Mouse (Mus musculus) kidney, adult 2 months (tissue): ENCODE measurements at regions not wholly inside any gene's neighbourhood (a gene's known extent, or its start where the extent isn't known, plus 50 kb on each side); places are given as distances from the start of the nearest gene placed in this dataset.

ENCODE experiments used
- DNase-seq: peaks from one replicate; pipeline ENCODE4 v3.0.0; 2021
- H3K27ac ChIP-seq: fragments of 200-500 bp; 2 replicates; pipeline ENCODE4 v1.5.1; 2012; ENCODE audit warnings: low read depth, low read length, control low read depth, inconsistent platforms; ENCODE audit not compliant: insufficient read depth
- H3K27me3 ChIP-seq: fragments of 200-500 bp; replicated peaks from 2 replicates; pipeline ENCODE4 v1.6.1; 2012; ENCODE audit warnings: mild to moderate bottlenecking, moderate library complexity, low read length, inconsistent platforms; ENCODE audit not compliant: control insufficient read depth, insufficient read depth
- H3K36me3 ChIP-seq: fragments of 200-500 bp; 2 replicates; pipeline ENCODE4 v1.6.1; 2012; ENCODE audit warnings: mild to moderate bottlenecking, moderate library complexity, low read length, inconsistent platforms; ENCODE audit not compliant: control insufficient read depth, insufficient read depth
- H3K4me1 ChIP-seq: fragments of 200-500 bp; 2 replicates; pipeline ENCODE4 v1.6.1; 2011; ENCODE audit warnings: low read length; ENCODE audit not compliant: control insufficient read depth, insufficient read depth
- H3K4me3 ChIP-seq: fragments of 200-500 bp; 2 replicates; pipeline ENCODE4 v1.5.1; 2011; ENCODE audit warnings: mild to moderate bottlenecking, low read depth, low read length, control low read depth; ENCODE audit not compliant: insufficient read depth
- CTCF ChIP-seq: fragments of 200-500 bp; conservative IDR thresholded peaks from 2 replicates; pipeline ENCODE4 v1.5.1; 2011; ENCODE audit warnings: low read depth, mild to moderate bottlenecking, control low read depth, low read length, moderate library complexity, mixed read lengths; ENCODE audit not compliant: insufficient read depth, insufficient read length
- POLR2A ChIP-seq: fragments of 200-500 bp; IDR thresholded peaks from one replicate; pipeline ENCODE4 v1.6.1; 2011; ENCODE audit warnings: low read depth, low read length, control low read depth
- WGBS: fragments of 180-500 bp; shearing (Covaris S2); methylation state at CpG from one replicate; pipeline ENCODE4 v1.1.7; 2018; 5-methylcytosine and 5-hydroxymethylcytosine counted together

- WGBS, result 90% methylated on average over 4 of the region's 4 CpGs
- TF ChIP-seq POLR2A, result no peak
Observed at GRCm38 (mm10) chr2:3922739-3923138, 94.8 kb upstream of the Frmd4a start.

GRCm38 (mm10) chr2:3924696-3925095 is 92.8 kb upstream of the Frmd4a start:
- TF ChIP-seq POLR2A (no peak), CTCF (no peak)
- H3K36me3 ChIP-seq, result no peaks in the 10 kb centered on the region
- WGBS, result 77% methylated on average over 6 of the region's 6 CpGs
- H3K4me3 ChIP-seq, result no peak overlapping the region
- no peaks in the 10 kb centered on the region for H3K4me1 ChIP-seq
- no peak for DNase-seq
- no peak overlapping the region for H3K27ac ChIP-seq
- H3K27me3 ChIP-seq, result no peaks in the 10 kb centered on the region

More at GRCm38 (mm10) chr2:3922739-3923138, 94.8 kb upstream of the Frmd4a start:
- no peak for DNase-seq
- H3K27me3 ChIP-seq, result no peaks in the 10 kb centered on the region; the same call in 1 of the 2 replicates
- no peaks in the 10 kb centered on the region for H3K36me3 ChIP-seq
- no peak overlapping the region for H3K4me3 ChIP-seq
- H3K4me1 ChIP-seq, result no peaks in the 10 kb centered on the region
- no peak overlapping the region for H3K27ac ChIP-seq

- Histone ChIP-seq H3K27me3 (no peaks in the 10 kb centered on the region), H3K4me3 (no peak overlapping the region), H3K36me3 (no peaks in the 10 kb centered on the region), H3K27ac (no peak overlapping the region), H3K4me1 (no peaks in the 10 kb centered on the region)
- TF ChIP-seq CTCF, result no peak
- no peak for TF ChIP-seq POLR2A
- no peak for DNase-seq
- WGBS, result 70% methylated on average over 3 of the region's 3 CpGs
Observed at GRCm38 (mm10) chr2:3925199-3925598, 92.3 kb upstream of the Frmd4a start.

- TF ChIP-seq CTCF (no peak), POLR2A (no peak)
- no peak for DNase-seq
Observed at GRCm38 (mm10) chr2:3926129-3926528, 91.4 kb upstream of the Frmd4a start.

GRCm38 (mm10) chr2:3927141-3927810 is 90.2 kb upstream of the Frmd4a start:
- Histone ChIP-seq H3K27ac (no peak overlapping the region), H3K4me1 (no peaks in the 10 kb centered on the region), H3K4me3 (no peak overlapping the region), H3K27me3 (no peaks in the 10 kb centered on the region), H3K36me3 (no peaks in the 10 kb centered on the region)
- WGBS, result 65% methylated on average over 8 of the region's 8 CpGs
- TF ChIP-seq CTCF (no peak), POLR2A (no peak)
- DNase-seq, result no peak

More at GRCm38 (mm10) chr2:3926129-3926528, 91.4 kb upstream of the Frmd4a start:
- no peak overlapping the region for H3K27ac ChIP-seq
- no peak overlapping the region for H3K4me3 ChIP-seq
- no peaks in the 10 kb centered on the region for H3K27me3 ChIP-seq
- H3K4me1 ChIP-seq, result no peaks in the 10 kb centered on the region
- no peaks in the 10 kb centered on the region for H3K36me3 ChIP-seq

GRCm38 (mm10) chr2:3927853-3928252 is 89.7 kb upstream of the Frmd4a start:
- WGBS, result 87% methylated on average over 4 of the region's 4 CpGs
- TF ChIP-seq CTCF (no peak), POLR2A (no peak)
- Histone ChIP-seq H3K4me1 (no peaks in the 10 kb centered on the region), H3K27me3 (no peaks in the 10 kb centered on the region), H3K4me3 (no peak overlapping the region), H3K36me3 (no peaks in the 10 kb centered on the region), H3K27ac (no peak overlapping the region)
- no peak for DNase-seq

- H3K4me3 ChIP-seq, result no peak overlapping the region
- no peaks in the 10 kb centered on the region for H3K36me3 ChIP-seq
- TF ChIP-seq CTCF (no peak), POLR2A (no peak)
- no peaks in the 10 kb centered on the region for H3K4me1 ChIP-seq
- H3K27me3 ChIP-seq, result no peaks in the 10 kb centered on the region
- H3K27ac ChIP-seq, result no peak overlapping the region
- 83% methylated on average over 5 of the region's 5 CpGs for WGBS
- no peak for DNase-seq
Observed at GRCm38 (mm10) chr2:3930650-3931049, 86.9 kb upstream of the Frmd4a start.
